Mouse (Mus musculus): ENCODE results near the gene Tspan7. TPM values are rescaled to one million over a fixed set of nuclear protein-coding genes. Genes with fewer than 3 reads are reported as not detected.

Tspan7 gene
- polyA plus RNA-seq, 1 experiment, result 355 TPM

- TF ChIP-seq POLR2A (IDR thresholded peaks at IDR 0.05; ENCODE audit: insufficient read depth, low read depth, low read length) (no peak), CTCF (IDR thresholded peaks at IDR 0.05; ENCODE audit: insufficient read depth, low read depth, low read length) (no peak)
- WGBS, result 62% methylated on average over 2 of the region's 2 CpGs
- no peak overlapping the region for H3K27ac ChIP-seq (ENCODE audit: insufficient read depth, low read depth, low read length)
- peaks cover 3% of the 10 kb centered on the region; the same call in 1 of the 2 replicates for H3K4me1 ChIP-seq (ENCODE audit: control insufficient read depth, insufficient read depth, low read length)
- no peak overlapping the region for H3K4me3 ChIP-seq (ENCODE audit: insufficient read depth, low read depth, low read length)
Measured at GRCm38 (mm10) chrX:10575406-10575805, 90.4 kb downstream of the Tspan7 start.

- no peak overlapping the region for H3K27ac ChIP-seq (ENCODE audit: insufficient read depth, low read depth, low read length)
- TF ChIP-seq CTCF (IDR thresholded peaks at IDR 0.05; ENCODE audit: insufficient read depth, low read depth, low read length), result no peak
- no peak for TF ChIP-seq POLR2A (IDR thresholded peaks at IDR 0.05; ENCODE audit: insufficient read depth, low read depth, low read length)
- no peak overlapping the region for H3K4me3 ChIP-seq (ENCODE audit: insufficient read depth, low read depth, low read length)
- H3K4me1 ChIP-seq (ENCODE audit: control insufficient read depth, insufficient read depth, low read length), result peaks cover 3% of the 10 kb centered on the region; the same call in 1 of the 2 replicates
- 68% methylated on average over 4 of the region's 4 CpGs for WGBS
Measured at GRCm38 (mm10) chrX:10576349-10576748, 91.4 kb downstream of the Tspan7 start.

GRCm38 (mm10) chrX:10577356-10577755 lies 92.4 kb downstream of the Tspan7 start:
- no peak overlapping the region for H3K4me3 ChIP-seq (ENCODE audit: insufficient read depth, low read depth, low read length)
- whole genome bisulfite sequencing, result 14% methylated on average over 1 of the region's 1 CpGs
- no peak for TF ChIP-seq CTCF (IDR thresholded peaks at IDR 0.05; ENCODE audit: insufficient read depth, low read depth, low read length)
- no peak for TF ChIP-seq POLR2A (IDR thresholded peaks at IDR 0.05; ENCODE audit: insufficient read depth, low read depth, low read length)

GRCm38 (mm10) chrX:10582731-10583130 lies 97.8 kb downstream of the Tspan7 start:
- TF ChIP-seq POLR2A (IDR thresholded peaks at IDR 0.05; ENCODE audit: insufficient read depth, low read depth, low read length) (no peak), CTCF (IDR thresholded peaks at IDR 0.05; ENCODE audit: insufficient read depth, low read depth, low read length) (no peak)
- Histone ChIP-seq H3K4me1 (ENCODE audit: control insufficient read depth, insufficient read depth, low read length) (no peaks in the 10 kb centered on the region), H3K27ac (ENCODE audit: insufficient read depth, low read depth, low read length) (no peak overlapping the region), H3K4me3 (ENCODE audit: insufficient read depth, low read depth, low read length) (no peak overlapping the region)
- WGBS, result 80% methylated on average over 4 of the region's 4 CpGs

More at GRCm38 (mm10) chrX:10577356-10577755, 92.4 kb downstream of the Tspan7 start:
- Histone ChIP-seq H3K27ac (ENCODE audit: insufficient read depth, low read depth, low read length) (no peak overlapping the region), H3K4me1 (ENCODE audit: control insufficient read depth, insufficient read depth, low read length) (peaks cover 3% of the 10 kb centered on the region; the same call in 1 of the 2 replicates)

- WGBS, result 71% methylated on average over 3 of the region's 3 CpGs
- no peak overlapping the region for H3K4me3 ChIP-seq (ENCODE audit: insufficient read depth, low read depth, low read length)
- no peaks in the 10 kb centered on the region for H3K4me1 ChIP-seq (ENCODE audit: control insufficient read depth, insufficient read depth, low read length)
- no peak for TF ChIP-seq POLR2A (IDR thresholded peaks at IDR 0.05; ENCODE audit: insufficient read depth, low read depth, low read length)
- no peak for TF ChIP-seq CTCF (IDR thresholded peaks at IDR 0.05; ENCODE audit: insufficient read depth, low read depth, low read length)
- no peak overlapping the region for H3K27ac ChIP-seq (ENCODE audit: insufficient read depth, low read depth, low read length)
Measured at GRCm38 (mm10) chrX:10592244-10592643, 107.3 kb downstream of the Tspan7 start.

- no peak for TF ChIP-seq CTCF (IDR thresholded peaks at IDR 0.05; ENCODE audit: insufficient read depth, low read depth, low read length)
- no peak for TF ChIP-seq POLR2A (IDR thresholded peaks at IDR 0.05; ENCODE audit: insufficient read depth, low read depth, low read length)
- Histone ChIP-seq H3K27ac (ENCODE audit: insufficient read depth, low read depth, low read length) (no peak overlapping the region), H3K4me3 (ENCODE audit: insufficient read depth, low read depth, low read length) (no peak overlapping the region), H3K4me1 (ENCODE audit: control insufficient read depth, insufficient read depth, low read length) (no peaks in the 10 kb centered on the region)
- 96% methylated on average over 7 of the region's 7 CpGs for WGBS
Measured at GRCm38 (mm10) chrX:10593561-10593960, 108.6 kb downstream of the Tspan7 start.

GRCm38 (mm10) chrX:10617119-10617518 lies 132.2 kb downstream of the Tspan7 start:
- no peaks in the 10 kb centered on the region for H3K4me1 ChIP-seq (ENCODE audit: control insufficient read depth, insufficient read depth, low read length)
- no peak overlapping the region for H3K4me3 ChIP-seq (ENCODE audit: insufficient read depth, low read depth, low read length)
- TF ChIP-seq CTCF (IDR thresholded peaks at IDR 0.05; ENCODE audit: insufficient read depth, low read depth, low read length) (no peak), POLR2A (IDR thresholded peaks at IDR 0.05; ENCODE audit: insufficient read depth, low read depth, low read length) (no peak)
- H3K27ac ChIP-seq (ENCODE audit: insufficient read depth, low read depth, low read length), result no peak overlapping the region
- 23% methylated on average over 5 of the region's 5 CpGs for WGBS

GRCm38 (mm10) chrX:10641062-10641461 lies 156.1 kb downstream of the Tspan7 start:
- TF ChIP-seq CTCF (IDR thresholded peaks at IDR 0.05; ENCODE audit: insufficient read depth, low read depth, low read length) (no peak), POLR2A (IDR thresholded peaks at IDR 0.05; ENCODE audit: insufficient read depth, low read depth, low read length) (no peak)
- Histone ChIP-seq H3K4me1 (ENCODE audit: control insufficient read depth, insufficient read depth, low read length) (no peaks in the 10 kb centered on the region), H3K4me3 (ENCODE audit: insufficient read depth, low read depth, low read length) (no peak overlapping the region), H3K27ac (ENCODE audit: insufficient read depth, low read depth, low read length) (no peak overlapping the region)

Other genes with a start within 250 kb of the Tspan7 start
- not detected in 2 replicates for gene Otc, start 232.9 kb upstream of the Tspan7 start, polyA plus RNA-seq (2012; ENCODE audit: insufficient read depth, insufficient read length, low replicate concordance, missing spikeins)
- not detected in 2 replicates for gene Mid1ip1, start 229.9 kb downstream of the Tspan7 start, polyA plus RNA-seq (2012; ENCODE audit: insufficient read depth, insufficient read length, low replicate concordance, missing spikeins)

Measured in olfactory bulb, adult 2 months (tissue).